Mouse (Mus musculus) G1E (cell line): Measurements from ENCODE around the gene Rhbdf2.

Experiments used
- CTCF ChIP-seq: IDR thresholded peaks from 2 replicates; pipeline ENCODE4 v1.5.1; 2012; ENCODE audit warnings: low read depth, low read length, inconsistent platforms, mixed read lengths
- GATA1 ChIP-seq: IDR thresholded peaks from 2 replicates; pipeline ENCODE4 v1.6.1; 2012; ENCODE audit warnings: borderline replicate concordance, low read length, inconsistent platforms, mixed read lengths
- GATA2 ChIP-seq: IDR thresholded peaks from 2 replicates; pipeline ENCODE4 v1.6.1; 2012; ENCODE audit warnings: low read depth, low read length, inconsistent platforms, borderline replicate concordance
- TAL1 ChIP-seq: conservative IDR thresholded peaks from 2 replicates; pipeline ENCODE4 v1.6.1; 2012; ENCODE audit warnings: low read depth, low read length, inconsistent platforms, mixed read lengths

- TF ChIP-seq TAL1 (no peak), CTCF (no peak), GATA2 (no peak), GATA1 (no peak)
Observed at GRCm38 (mm10) chr11:116653234-116653633, 26.4 kb upstream of the Rhbdf2 start, which contains the start of gene Prcd.
